In the genomic region with DNA sequence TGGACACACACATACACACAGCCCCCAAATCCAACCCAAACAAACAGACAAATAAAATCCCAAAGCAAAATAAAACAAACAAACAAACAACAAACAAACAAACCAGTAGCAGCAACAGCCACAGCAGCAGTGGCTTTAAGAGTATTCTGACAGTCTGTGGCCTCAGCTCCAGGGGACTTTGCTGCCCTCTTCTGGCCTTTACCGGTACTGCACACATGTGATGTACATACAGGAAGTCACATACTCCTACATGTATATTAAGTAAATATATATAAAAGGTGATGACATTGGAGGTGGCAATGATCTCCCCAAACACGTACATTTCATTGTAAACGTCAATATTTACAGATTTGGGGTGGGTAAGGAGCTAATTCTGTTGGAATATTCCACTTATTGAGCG, we compare ENCODE assay signal across 13 mouse cellular contexts. TPM values are rescaled to one million over a fixed set of nuclear protein-coding genes. Genes with fewer than 3 reads are reported as not detected.
DNase-seq lines count a peak whose midpoint lies in the region; ATAC-seq and TF ChIP-seq lines count a peak whose summit lies in the region.
"Had no signal": no experiment of that assay in that cellular context is flagged by ENCODE, and none has a peak within 500 bp of the region (broad histone marks: within the 10 kb centered on the region; RNA-seq: fewer than 3 reads in every experiment).

No protein-coding gene starts in this region.

- peak; percentile 39 for DNase-seq in embryonic facial prominence, embryonic 11.5 days (ENCODE audit: low spot score)
- DNase-seq in embryonic facial prominence, embryonic 10.5 days (ENCODE audit: low spot score): no peak
- peak; percentile 45 for DNase-seq in lung, embryonic 14.5 days
- DNase-seq in lung, postnatal 25 days (ENCODE audit: low spot score): no peak
- DNase-seq in adipocyte (ENCODE audit: low spot score): peak; percentile 35
- DNase-seq in testis, postnatal 10 days (ENCODE audit: low spot score): peak; percentile 72
- DNase-seq in adrenal gland, adult 2 months: no peak
- DNase-seq in heart, adult 9 months (ENCODE audit: low spot score in 2 of 2): no peak

- H3K4me3 ChIP-seq in embryonic facial prominence, embryonic 11.5 days (ENCODE audit: low read depth, low read length): no peak overlapping the region
- no peak overlapping the region for H3K4me3 ChIP-seq in embryonic facial prominence, embryonic 10.5 days
- H3K4me3 ChIP-seq in lung, embryonic 14.5 days (ENCODE audit: low read depth, low read length): no peak overlapping the region
- H3K4me3 ChIP-seq: erythroblast, embryonic 14.5 days; limb, embryonic 12.5 days; neural tube, embryonic 13.5 days had no signal

- no peak overlapping the region for H3K27ac ChIP-seq in embryonic facial prominence, embryonic 11.5 days (replicated peaks; ENCODE audit: low read depth, low read length)
- no peak overlapping the region for H3K27ac ChIP-seq in embryonic facial prominence, embryonic 10.5 days (replicated peaks)
- H3K27ac ChIP-seq in lung, embryonic 14.5 days (ENCODE audit: low read depth): no peak overlapping the region
- H3K27ac ChIP-seq: limb, embryonic 12.5 days; neural tube, embryonic 13.5 days had no signal

- 73% methylated on average over 4 of the region's 4 CpGs for WGBS in embryonic facial prominence, embryonic 11.5 days
- 74% methylated on average over 4 of the region's 4 CpGs for WGBS in embryonic facial prominence, embryonic 10.5 days
- 75% methylated on average over 4 of the region's 4 CpGs for WGBS in lung, embryonic 14.5 days

- peak; percentile 63 for TF ChIP-seq CTCF in lung, embryonic 14.5 days (IDR thresholded peaks at IDR 0.05; ENCODE audit: low read depth)

- H3K9ac ChIP-seq in embryonic facial prominence, embryonic 11.5 days (replicated peaks; ENCODE audit: low read length): no peak overlapping the region
- H3K9ac ChIP-seq in lung, embryonic 14.5 days: no peak overlapping the region
- H3K9ac ChIP-seq: limb, embryonic 12.5 days; neural tube, embryonic 13.5 days had no signal

- no peaks in the 10 kb centered on the region for H3K4me1 ChIP-seq in embryonic facial prominence, embryonic 11.5 days (ENCODE audit: control insufficient read depth, insufficient read depth, low read length)
- H3K4me1 ChIP-seq in embryonic facial prominence, embryonic 10.5 days: peaks cover 2% of the 10 kb centered on the region
- H3K4me1 ChIP-seq in lung, embryonic 14.5 days (ENCODE audit: insufficient read depth): no peaks in the 10 kb centered on the region

- H3K36me3 ChIP-seq in embryonic facial prominence, embryonic 11.5 days (replicated peaks; ENCODE audit: control insufficient read depth, insufficient read depth, low read depth, low read length): no peaks in the 10 kb centered on the region
- no peaks in the 10 kb centered on the region for H3K36me3 ChIP-seq in embryonic facial prominence, embryonic 10.5 days (replicated peaks)
- no peaks in the 10 kb centered on the region for H3K36me3 ChIP-seq in lung, embryonic 14.5 days (ENCODE audit: insufficient read depth)
- H3K36me3 ChIP-seq: limb, embryonic 12.5 days had no signal

- no peaks in the 10 kb centered on the region for H3K9me3 ChIP-seq in embryonic facial prominence, embryonic 11.5 days (replicated peaks; ENCODE audit: control insufficient read depth, low read length)
- peaks cover 6% of the 10 kb centered on the region; the same call in 1 of the 2 replicates for H3K9me3 ChIP-seq in embryonic facial prominence, embryonic 10.5 days
- H3K9me3 ChIP-seq in lung, embryonic 14.5 days (ENCODE audit: low read depth, low read length): no peaks in the 10 kb centered on the region

- H3K27me3 ChIP-seq in embryonic facial prominence, embryonic 11.5 days (ENCODE audit: control insufficient read depth, insufficient read depth, low read length): peaks cover 12% of the 10 kb centered on the region
- peaks cover 39% of the 10 kb centered on the region for H3K27me3 ChIP-seq in embryonic facial prominence, embryonic 10.5 days (replicated peaks; ENCODE audit: low read depth, poor library complexity, severe bottlenecking)
- H3K27me3 ChIP-seq in lung, embryonic 14.5 days (ENCODE audit: insufficient read depth, low read length): peaks cover 20% of the 10 kb centered on the region

- no peak for ATAC-seq in embryonic facial prominence, embryonic 11.5 days (replicated peaks; ENCODE audit: insufficient number of reproducible peaks, low FRiP score, low TSS enrichment, low read depth)
- ATAC-seq in lung, embryonic 14.5 days (ENCODE audit: insufficient read depth): no peak
- ATAC-seq: activated CD4-positive, CD25-positive, alpha-beta regulatory T cell, adult 4 months had no signal

- H3K4me2 ChIP-seq in embryonic facial prominence, embryonic 11.5 days (ENCODE audit: low read depth, low read length): no peak overlapping the region
- H3K4me2 ChIP-seq in lung, embryonic 14.5 days: no peak overlapping the region
- H3K4me2 ChIP-seq: limb, embryonic 12.5 days; neural tube, embryonic 13.5 days had no signal

RNA-seq across cellular contexts. Expression of a gene that starts 5.1 kb away (rescaled TPM):
- 0.13 and 0.60 TPM in 2 replicates for polyA plus RNA-seq in embryonic facial prominence, embryonic 11.5 days (2014; fragmentation: Nextera tagmentation; extraction: Ambion mirVana)
- polyA plus RNA-seq in embryonic facial prominence, embryonic 10.5 days (2016; fragmentation: Nextera tagmentation; extraction: Ambion mirVana): 0.23 and 0.34 TPM in 2 replicates
- polyA plus RNA-seq in lung, embryonic 14.5 days (2014; fragmentation: Nextera tagmentation; extraction: Ambion mirVana): not detected in 2 replicates
- 1 to 10 TPM; 1.5 to 1.7 TPM for total RNA-seq in adrenal gland, adult 2 months (2021)
- 0.26 and 1.8 TPM in 2 replicates for polyA plus RNA-seq in adrenal gland, adult 2 months (2012; rRNA removed)
- total RNA-seq: heart, postnatal 14 days had no signal
- polyA plus RNA-seq: activated CD4-positive, CD25-positive, alpha-beta regulatory T cell, adult 4 months; erythroblast, embryonic 14.5 days had no signal

RNA-seq across cellular contexts. Expression of a gene that starts 50.9 kb away (rescaled TPM):
- 28.4 and 34.7 TPM in 2 replicates for polyA plus RNA-seq in embryonic facial prominence, embryonic 11.5 days (2014; fragmentation: Nextera tagmentation; extraction: Ambion mirVana)
- 51.2 and 60.1 TPM in 2 replicates for polyA plus RNA-seq in embryonic facial prominence, embryonic 10.5 days (2016; fragmentation: Nextera tagmentation; extraction: Ambion mirVana)
- polyA plus RNA-seq in lung, embryonic 14.5 days (2014; fragmentation: Nextera tagmentation; extraction: Ambion mirVana): 37.1 and 42.7 TPM in 2 replicates
- total RNA-seq in adrenal gland, adult 2 months (2021): 100 to 1,000 TPM in 1 of 2 experiments, 10 to 100 TPM in 1; 89.4 to 106 TPM
- 199 and 221 TPM in 2 replicates for polyA plus RNA-seq in adrenal gland, adult 2 months (2012; rRNA removed)

Comparison
In these comparisons a context has a peak if more than half of its experiments do, and no peak if none do; other contexts are left out.
1. DNase-seq: peak in embryonic facial prominence, embryonic 11.5 days (single experiment), lung, embryonic 14.5 days (single experiment), adipocyte (single experiment) and testis, postnatal 10 days (single experiment); none in embryonic facial prominence, embryonic 10.5 days (single experiment), lung, postnatal 25 days (single experiment), adrenal gland, adult 2 months (single experiment) and heart, adult 9 months (0 of 2).